Mouse (Mus musculus): ENCODE data around the gene Zfp219. TPM values are rescaled to one million over a fixed set of nuclear protein-coding genes. Genes with fewer than 3 reads are reported as not detected.

Zfp219 gene
- total RNA-seq, 2 experiments from 2014 or later: 0.58 to 3.8 TPM

DNA sequence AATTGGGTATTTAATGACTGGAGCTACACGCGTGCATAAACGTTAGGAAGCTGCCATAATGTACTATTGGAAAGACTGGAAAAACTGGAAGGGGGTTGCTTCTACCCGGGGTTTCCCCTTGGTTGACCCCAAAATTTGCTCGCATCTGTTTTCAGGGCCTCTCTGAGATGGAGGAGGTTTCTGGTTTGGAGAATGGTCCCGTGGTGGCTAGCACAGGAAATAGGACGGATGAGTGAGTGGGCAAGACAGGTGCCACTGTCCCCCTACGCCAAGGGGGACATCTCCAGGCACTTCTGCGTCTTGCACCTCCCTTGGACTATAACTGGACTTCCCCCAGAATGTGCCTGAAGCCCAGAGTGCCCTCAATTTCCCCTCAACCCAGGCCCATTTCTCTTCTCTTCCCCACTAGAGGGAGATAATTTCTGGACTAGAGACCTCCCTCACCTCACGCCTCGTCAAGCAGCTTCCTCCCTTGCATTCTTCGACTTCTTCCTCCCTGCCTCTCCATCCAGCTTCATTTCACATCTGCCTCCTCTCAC, 1.4 kb downstream of the Zfp219 start:
- ATAC-seq (replicated peaks; ENCODE audit: low FRiP score, poor library complexity, severe bottlenecking): peak; percentile 39

DNA sequence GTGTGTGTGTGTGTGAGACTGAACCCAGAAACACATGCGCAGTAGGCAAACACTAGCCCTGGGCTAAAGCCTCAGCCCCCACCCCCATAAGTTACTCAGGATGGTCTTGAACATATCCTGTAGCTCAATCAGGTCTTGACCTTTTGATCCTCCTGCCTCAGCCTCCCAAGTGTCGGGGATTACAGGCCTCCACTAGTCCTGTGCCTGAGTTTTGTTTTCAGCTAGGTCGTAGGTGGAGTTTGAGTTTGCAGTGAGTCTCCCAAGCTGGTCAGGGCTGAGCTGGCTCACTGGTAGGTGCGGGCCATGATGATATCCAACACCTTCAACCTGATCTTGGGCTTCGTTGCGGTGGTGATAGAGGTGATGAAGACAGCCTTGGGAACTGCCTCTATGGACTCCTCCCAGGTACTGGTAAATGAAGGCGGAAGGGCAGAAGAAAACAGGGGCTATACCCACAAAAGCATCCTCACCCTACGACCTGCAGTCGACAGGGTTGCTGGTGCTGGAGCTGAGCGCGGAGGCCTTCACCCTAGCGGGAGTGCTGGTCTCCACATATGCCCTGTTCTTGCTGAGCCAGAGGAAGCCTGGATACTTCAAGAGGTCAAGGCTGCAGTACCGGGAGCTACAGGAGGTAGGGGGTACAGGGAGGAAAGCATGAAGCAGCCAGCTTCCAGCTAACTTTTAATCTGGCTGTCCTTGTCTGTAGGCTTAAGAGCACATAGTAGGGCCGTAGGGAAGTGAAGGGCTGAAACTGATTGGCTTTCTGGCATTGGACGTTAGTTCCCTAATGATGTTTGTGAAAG, 2.1 kb downstream of the Zfp219 start:
- ATAC-seq (replicated peaks; ENCODE audit: low FRiP score, poor library complexity, severe bottlenecking): no peak

DNA sequence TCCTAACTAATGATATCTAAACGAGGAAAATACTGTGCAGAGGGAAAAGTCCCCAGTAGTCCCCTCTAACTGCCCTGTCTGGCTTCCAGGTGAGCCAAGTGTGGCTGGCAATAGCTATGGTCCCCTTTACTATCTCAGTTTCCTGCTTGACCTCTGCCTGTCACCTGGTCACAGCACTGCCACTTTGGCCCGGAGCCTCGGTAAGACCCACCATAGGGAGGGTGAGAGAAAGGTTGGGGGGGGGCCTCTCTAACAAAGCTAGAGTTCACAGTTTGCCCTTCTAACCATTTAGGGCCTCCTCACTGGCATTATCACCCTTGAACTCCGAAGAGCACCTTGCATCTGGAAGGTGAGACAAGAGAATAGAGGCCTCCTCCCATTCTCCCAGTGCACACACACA, 2.9 kb downstream of the Zfp219 start:
- ATAC-seq (replicated peaks; ENCODE audit: low FRiP score, poor library complexity, severe bottlenecking): no peak

DNA sequence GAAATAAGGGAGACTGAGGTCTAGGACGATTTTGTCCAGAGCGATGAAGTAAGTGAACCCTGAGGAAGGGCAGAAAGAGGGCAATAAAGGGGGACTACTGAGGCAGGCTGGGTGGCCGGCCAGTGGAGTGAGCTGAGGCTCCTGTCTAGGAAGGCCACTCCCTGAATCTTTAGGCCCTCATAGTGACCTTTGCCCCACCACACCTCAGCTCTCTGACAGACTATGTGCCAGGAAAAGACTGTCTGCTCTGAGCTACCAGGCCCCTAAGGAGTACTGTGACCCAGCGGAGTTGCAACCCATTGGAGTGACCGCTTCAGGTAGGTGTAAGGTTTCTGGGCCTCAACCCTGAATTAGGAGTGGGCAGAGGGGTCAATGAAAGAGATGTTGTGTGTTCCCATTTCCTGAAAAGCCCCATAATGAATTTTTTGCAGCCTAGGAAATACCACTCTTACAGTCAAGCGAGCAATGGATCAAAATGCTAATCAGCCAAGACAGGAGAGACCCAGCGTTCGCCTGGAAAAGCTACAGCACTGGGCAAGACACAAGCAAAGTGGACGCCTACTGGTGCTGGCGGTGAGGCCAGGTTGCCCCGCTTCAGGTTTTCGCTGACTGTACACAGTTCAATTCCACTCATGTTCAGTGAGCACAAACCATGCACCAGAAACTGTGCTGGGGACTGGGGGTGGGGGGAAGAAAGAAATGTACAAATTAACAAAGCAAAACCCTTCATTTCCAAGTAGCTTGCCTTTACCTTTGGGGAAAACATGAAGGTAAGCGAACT, 3.7 kb downstream of the Zfp219 start:
- no peak for ATAC-seq (replicated peaks; ENCODE audit: low FRiP score, poor library complexity, severe bottlenecking)

DNA sequence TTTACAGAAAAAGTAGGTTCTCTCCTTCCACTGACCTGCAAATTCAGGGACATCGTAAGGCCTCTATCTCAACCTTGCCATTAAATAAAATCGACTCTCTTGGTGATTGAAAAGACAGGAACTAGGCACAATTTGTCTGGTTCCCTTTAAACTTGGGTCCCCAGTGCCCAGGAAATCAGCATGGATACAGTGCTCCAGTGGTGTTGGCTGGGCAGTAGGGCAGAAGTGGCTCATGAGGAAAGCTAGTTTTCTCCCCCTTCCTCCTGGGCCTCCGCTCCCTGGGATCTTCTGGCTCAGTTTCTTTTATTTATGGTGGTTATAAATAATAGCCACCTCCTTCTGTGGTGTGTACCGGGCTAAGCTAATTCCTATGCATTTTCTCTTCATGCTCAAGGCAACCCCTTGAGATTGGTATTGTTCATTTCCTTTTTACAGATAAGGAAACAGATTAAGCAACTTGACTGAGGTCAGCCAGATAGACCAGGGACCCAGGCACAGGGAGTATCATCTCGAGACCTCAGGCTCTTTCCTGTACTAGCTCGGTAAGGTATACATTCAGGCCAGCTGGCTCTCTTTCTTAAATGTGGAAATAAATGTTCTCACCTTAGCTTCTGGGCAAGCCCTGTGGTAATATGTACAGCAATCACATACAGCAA, 5.0 kb downstream of the Zfp219 start, which contains the start of gene Tmem253:
Tmem253 (plus strand) TSS at position 214 of the 656 bp plus-strand sequence.
- no peak for ATAC-seq (replicated peaks; ENCODE audit: low FRiP score, poor library complexity, severe bottlenecking)

DNA sequence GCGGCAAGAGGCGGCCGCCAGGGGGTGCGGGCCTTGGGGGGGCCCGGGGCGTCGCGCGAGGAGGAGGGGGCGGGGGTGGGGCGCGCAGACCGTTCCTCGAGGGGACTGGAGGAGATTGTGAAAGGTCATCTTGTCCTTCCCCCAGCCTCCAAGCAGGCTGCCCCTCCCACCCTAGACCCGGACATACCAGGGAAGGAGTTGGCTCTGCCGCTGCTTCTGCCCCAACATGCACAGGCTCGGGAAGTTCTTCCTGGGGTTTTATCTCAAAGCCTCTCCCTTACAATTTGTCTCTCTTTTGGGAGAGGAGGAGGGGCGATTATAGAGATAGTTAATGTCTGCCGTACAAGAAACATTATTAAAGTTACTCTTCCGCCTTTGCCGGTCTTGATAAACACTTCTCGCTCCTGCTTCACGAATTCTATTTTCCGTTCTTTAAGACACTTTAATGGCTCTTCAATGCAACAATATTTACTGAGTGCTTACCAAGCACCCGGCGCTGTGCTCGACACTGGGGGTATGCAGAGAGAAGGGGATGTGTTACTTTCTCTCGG, 5.7 kb downstream of the Zfp219 start:
- no peak for ATAC-seq (replicated peaks; ENCODE audit: low FRiP score, poor library complexity, severe bottlenecking)

DNA sequence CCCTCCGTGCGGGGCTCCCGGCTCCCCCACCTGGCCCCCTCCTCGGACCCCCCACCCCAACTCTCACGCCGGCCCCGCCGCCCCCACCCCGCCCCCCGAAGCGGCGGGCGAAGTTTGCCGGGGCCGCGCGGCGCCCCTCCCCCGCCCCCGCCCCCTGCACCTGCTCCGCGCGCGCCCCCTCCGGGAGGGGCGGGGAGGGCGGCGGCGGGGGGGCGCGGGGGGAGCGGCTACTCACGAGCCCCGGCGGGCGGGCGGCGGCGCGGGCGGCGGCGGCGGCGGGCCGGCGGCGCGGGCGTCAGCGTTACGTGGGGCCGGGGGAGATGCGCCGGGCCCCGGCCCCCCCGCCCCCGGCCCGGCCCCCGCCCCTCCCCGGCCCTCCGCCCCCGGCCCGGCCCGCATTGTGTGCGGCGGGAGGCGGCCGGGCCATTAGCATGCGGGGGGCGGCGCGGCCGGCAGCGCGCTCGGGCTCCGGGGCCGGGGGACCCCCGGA, 6.2 kb downstream of the Zfp219 start:
- ATAC-seq (replicated peaks; ENCODE audit: low FRiP score, poor library complexity, severe bottlenecking): no peak

DNA sequence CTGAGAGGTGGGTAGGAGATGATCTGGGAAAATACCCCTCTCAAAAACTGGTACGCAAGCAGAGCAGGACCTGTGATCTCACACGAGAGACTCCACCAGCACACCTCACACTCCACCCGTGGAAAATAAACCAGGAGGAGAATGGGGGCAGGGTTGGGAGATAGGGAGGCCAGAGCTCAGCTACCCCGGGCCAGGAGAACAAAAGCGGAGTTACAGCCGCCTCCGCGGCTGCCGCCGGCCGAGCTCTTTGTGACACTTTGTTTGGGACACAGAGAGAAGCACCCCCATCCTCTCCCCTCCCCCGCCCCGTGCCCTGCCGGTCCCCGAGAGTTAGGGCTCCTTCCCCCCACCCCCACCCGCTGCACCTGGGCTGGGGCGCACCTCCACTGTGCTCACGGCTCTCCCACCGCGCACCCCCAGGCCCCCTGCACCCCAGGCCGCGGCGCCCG, 6.7 kb downstream of the Zfp219 start:
- ATAC-seq (replicated peaks; ENCODE audit: low FRiP score, poor library complexity, severe bottlenecking): no peak

DNA sequence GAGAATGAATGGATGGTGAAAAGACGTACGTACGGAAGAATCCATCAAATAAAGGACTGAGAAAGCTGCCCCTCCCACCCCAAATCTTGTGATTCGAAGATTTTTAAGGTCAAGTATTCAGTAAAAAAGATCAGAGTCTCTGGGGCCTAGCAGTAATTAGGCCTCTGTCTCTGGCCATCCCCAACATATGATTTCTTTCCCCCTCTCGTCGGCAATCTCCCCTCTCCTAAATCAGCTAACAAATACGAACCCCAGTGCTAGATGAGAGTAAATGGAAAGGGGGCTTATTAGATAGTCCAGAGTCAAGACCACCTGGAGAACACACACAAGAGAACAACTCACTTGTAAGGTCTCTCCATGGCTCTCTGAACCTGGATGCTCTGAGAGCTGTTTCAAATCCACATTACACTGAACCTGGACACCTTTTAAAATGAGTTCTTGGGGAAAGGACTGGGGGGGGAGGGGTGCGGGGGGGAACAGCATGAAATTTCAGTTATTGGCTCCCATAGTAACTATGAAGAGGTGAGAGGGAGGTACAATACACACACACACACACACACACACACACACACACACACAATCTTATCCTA, 7.4 kb downstream of the Zfp219 start:
- ATAC-seq (replicated peaks; ENCODE audit: low FRiP score, poor library complexity, severe bottlenecking): no peak

DNA sequence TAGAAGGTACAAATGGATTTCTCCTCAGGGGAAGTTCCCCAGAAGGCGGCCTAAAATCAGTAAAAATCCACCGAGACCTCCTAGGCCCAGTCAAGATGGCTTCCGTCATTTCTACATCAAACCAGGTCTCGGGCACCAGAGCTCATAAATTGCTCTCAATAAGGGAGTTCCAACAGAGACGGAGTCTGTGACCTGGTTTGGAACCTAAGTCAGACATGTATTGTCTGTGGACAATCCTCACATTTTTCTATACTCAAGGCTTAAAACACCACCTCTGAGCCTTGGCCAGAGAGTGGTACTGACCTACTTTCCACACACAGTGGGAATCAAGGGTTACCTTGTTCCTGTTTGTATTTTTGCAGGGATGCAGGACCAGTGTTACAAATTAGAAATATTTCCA, 8.0 kb downstream of the Zfp219 start:
- no peak for ATAC-seq (replicated peaks; ENCODE audit: low FRiP score, poor library complexity, severe bottlenecking)

DNA sequence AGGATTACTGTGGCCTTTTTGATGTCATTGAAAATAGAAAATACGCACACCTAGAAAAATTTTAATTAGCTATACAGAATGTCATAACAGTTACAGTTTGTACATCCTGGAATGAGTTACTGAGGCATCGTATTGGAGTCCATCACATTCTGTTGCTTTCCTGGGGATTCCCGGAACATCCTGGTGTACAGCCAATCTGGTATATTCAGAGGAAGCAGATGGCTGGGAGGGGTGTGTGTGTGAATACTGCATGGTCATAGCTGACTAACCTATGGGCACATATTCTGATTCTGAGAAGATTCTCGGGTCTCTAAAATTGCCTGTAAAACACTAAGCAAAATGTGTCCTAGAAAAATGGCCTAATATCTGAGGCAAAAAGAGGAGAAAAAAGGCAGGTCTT, 8.4 kb downstream of the Zfp219 start:
- ATAC-seq (replicated peaks; ENCODE audit: low FRiP score, poor library complexity, severe bottlenecking): no peak

DNA sequence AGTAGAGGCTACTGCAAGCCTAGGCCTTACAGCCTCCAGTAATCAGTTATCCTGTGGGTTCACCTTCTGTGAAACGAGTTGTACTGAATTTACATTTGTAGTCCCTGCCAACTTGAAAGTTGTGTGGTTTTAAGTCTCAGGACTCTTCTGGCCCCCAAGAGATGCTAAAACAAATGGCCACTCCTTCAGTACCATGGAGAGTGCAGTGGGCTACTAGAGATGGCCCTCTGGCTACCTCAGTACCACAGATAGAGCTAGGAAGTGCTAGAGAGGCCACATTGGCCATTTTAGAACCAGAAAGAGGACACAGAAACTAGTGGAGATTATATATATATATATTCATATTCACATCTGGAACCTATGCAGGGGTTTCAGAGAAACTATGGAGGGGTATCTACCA, 8.8 kb downstream of the Zfp219 start:
- ATAC-seq (replicated peaks; ENCODE audit: low FRiP score, poor library complexity, severe bottlenecking): no peak

DNA sequence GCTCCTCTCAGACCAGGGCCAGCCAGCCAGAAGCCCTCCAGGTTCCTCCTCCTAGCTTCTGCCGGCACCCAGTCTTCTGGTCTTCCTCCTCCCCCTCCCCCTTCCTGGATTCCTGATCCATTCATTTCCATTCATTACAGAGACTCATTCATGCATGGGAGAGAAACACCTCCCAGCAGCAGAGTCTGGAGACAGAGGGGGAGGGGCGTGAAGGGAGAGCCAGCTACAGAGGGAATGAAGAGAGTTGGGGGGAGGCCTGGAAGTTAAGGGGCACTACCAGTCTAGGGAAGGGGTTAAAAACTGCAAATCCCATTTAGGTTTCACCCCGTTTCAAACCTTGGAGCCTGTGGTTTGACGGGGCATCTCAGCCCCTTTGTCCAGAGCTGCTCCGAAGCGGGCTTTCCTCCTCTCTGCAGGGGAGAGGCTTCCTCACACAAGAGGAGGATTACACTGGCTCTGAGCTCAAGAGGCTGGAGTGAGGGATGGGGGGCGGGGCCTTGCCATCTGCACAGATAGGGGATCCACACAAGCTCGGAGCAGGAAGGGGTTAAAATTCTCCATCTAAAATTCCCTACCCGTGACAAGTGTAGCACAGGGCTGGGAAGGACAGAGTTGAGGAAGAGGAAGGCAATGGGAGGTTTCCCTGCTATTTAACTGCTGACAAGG, 10.0 kb downstream of the Zfp219 start:
- ATAC-seq (replicated peaks; ENCODE audit: low FRiP score, poor library complexity, severe bottlenecking): no peak

DNA sequence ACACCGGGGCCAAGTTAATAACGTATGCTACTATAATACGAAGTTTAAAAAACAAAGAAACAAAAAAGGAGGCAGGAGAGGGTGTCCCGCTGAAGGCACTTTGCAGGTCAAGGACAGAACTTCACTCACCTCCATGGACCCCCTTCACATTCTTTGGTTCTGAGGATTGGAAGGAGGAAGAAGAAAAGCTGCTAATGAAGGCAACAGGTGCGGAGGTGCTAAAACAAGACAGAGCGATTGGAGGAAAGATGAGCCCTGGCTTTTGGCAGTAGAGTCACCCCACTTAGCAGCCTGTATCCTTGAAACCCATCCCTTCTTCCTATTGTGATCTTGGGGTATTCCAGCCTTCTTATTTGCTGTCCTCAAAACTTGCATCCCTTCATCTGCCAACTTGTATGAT, 10.7 kb downstream of the Zfp219 start:
- no peak for ATAC-seq (replicated peaks; ENCODE audit: low FRiP score, poor library complexity, severe bottlenecking)

DNA sequence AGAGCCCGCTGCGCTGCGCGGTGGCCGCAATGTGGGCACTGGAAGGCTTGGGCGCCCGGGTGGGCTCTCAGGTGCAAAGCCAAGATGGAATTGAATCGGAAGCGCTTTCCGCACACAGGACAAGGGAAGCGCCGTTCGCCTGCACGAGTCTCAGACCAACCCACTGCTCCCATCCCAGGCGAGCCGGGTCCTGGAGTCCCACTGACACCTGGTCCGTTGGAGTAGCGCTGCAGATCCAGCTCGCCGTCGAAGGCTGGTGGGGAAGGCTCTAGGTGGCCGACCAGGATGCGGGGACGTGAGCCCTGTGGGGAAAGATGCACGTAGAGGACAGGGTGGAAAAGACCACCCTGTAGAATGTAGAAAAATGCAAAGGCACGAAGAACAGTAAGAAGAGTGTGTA, 11.2 kb downstream of the Zfp219 start:
- no peak for ATAC-seq (replicated peaks; ENCODE audit: low FRiP score, poor library complexity, severe bottlenecking)

DNA sequence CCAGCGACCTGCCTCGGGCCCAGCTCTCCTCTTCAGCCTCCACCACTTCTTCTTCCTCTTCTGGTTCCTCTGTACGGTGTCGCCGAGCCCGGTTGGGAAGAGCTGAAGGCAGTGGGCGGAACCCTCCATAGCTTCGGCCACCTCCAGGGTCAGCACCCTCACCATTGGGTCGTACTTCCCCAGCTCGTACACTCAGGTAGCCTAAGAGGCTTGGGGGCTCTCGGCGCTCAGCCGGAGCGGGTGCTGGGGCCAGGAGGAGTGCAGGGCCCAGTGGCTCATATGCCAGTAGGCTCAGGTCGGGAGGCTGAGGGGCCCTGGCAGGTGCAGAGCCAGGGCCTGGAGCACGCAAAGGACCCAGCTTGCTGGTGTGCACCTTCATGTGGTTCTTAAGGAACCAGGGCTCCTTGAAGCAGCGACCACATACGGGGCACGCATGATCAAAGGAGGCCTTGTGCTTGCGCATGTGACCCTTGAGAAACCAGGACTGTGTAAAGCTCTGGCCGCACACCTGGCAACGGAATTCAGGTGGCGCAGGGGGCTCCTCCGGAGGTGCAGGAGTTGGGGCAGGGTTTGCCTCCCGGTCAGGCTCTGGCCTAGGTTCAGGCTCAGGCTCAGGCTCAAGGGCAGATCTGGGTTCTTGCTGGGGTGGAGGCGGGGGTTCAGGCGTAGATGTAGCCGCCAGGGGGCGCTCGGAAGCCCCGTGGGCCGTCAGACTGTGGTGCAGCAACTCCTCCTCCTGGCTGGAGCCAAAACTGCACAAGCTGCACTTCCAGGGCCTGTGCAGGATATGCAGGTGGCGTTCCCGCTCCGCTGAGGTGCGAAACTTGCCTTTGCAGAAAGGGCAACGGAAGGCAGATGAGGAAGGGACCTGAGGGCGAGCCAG, 12.0 kb downstream of the Zfp219 start:
- peak; percentile 90 for ATAC-seq (replicated peaks; ENCODE audit: low FRiP score, poor library complexity, severe bottlenecking)

DNA sequence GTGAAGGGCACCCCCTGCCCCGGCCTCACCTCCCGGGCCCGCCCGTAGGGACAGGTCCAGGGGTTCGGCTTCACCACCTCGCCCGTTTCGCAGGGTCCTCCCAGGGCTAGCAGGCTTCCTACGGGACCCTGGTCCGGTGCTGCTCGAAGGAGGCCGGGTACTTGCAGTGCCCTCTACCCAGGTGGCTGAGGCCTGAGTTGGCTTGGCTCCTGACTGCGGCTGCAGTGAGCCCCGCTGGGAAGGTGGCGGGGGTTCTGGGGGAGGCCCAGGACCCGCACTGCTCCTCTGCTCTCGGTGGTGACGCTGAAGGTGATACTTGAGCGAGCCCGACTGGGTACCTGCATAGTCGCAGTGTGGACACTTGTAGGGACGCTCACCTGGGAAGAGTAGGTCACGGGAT, 13.8 kb downstream of the Zfp219 start:
- no peak for ATAC-seq (replicated peaks; ENCODE audit: low FRiP score, poor library complexity, severe bottlenecking)

DNA sequence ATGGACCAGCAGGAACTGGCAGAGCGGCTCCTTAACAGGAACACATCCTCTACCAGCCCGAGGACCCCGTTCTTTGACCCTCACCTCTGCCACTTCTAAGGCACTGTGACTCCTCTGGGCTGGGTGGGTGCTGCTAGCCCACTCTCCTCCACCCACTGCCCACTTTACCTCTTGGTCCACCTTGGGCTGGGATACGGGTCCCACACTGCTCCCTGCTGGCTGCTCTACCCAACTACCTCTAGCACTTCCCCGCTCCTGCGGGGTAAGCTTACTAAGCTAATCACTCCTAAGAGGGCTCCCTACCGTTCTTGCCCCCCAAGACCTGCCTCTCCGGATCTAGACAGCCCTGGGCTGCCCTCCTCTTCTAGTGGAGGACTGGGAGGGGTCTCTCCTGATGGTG, 14.3 kb downstream of the Zfp219 start:
- no peak for ATAC-seq (replicated peaks; ENCODE audit: low FRiP score, poor library complexity, severe bottlenecking)
